Mouse (Mus musculus): ENCODE data around the gene Rab7b.

Gene Rab7b

GRCm38 (mm10) chr1:131737269-131737668, 48.8 kb downstream of the Rab7b start:
- DNase-seq (ENCODE audit: low read depth, low spot score): no peak

GRCm38 (mm10) chr1:131738760-131739159, 50.3 kb downstream of the Rab7b start:
- DNase-seq (ENCODE audit: low read depth, low spot score): no peak

GRCm38 (mm10) chr1:131739481-131740160, 51.1 kb downstream of the Rab7b start:
- DNase-seq (ENCODE audit: low read depth, low spot score): no peak

GRCm38 (mm10) chr1:131743868-131744464, 55.5 kb downstream of the Rab7b start, which contains the start of gene Slc26a9:
Slc26a9 (plus strand) TSS chr1:131744022.
- DNase-seq (ENCODE audit: low read depth, low spot score): no peak

DNA sequence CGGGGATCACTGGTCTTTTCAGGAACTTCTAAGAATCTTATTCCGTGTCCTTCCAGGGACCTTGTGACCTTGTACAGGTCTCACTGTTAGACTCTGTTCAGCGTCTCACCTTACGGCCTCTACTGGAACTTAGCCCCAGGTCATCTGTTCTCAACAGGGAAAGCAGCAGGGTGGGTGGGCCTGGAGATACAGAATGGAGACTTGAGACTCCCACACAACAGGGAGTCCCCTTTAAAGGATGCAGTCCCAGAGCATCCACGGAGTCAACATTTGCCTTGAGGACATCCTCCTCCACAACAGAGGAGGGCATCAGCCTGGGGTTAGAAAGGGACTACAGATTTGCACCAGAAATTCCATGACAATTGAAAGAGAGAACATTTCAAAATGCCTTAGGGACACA, 56.9 kb downstream of the Rab7b start:
- DNase-seq (ENCODE audit: low read depth, low spot score): no peak

GRCm38 (mm10) chr1:131747761-131748160, 59.3 kb downstream of the Rab7b start:
- no peak for DNase-seq (ENCODE audit: low read depth, low spot score)

GRCm38 (mm10) chr1:131748636-131749035, 60.1 kb downstream of the Rab7b start:
- DNase-seq (ENCODE audit: low read depth, low spot score): no peak

- no peak for DNase-seq (ENCODE audit: low read depth, low spot score)
These were observed 61.4 kb downstream of the Rab7b start for GRCm38 (mm10) chr1:131749706-131750545.

DNA sequence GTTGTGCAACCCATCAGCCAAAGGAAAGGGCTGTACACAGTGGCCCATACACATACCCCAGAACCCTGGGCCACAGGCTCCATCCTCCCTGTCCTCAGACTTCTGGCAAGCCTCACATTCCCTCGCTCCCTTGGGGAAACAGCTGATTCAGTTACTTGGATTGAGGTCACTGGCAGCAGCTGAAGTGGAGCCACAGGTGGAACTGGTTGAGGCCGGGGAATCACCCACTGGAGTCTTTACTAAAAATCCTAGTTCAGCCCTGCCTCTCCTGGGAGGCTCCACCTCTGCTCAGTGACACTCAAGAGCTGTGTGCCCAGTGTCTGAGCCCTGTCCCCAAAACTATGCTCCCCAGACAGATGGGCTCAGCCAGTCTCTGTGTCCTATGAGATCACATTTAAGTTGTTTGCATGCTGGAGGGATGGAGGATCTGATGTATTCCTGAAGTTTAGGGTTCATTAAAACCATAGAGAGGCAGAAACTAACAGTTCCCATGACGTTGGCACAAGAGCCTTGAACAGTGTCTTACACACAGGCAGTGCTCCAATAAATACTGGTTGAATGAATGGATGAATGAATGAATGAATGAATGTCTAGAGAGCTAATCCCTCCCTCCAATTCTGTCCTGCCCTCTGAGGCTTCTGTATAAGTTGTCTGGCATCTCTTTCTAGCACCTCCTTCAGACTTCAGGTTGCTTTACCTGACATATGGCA, 62.8 kb downstream of the Rab7b start:
- peak; percentile 7 for DNase-seq (ENCODE audit: low read depth, low spot score)

DNA sequence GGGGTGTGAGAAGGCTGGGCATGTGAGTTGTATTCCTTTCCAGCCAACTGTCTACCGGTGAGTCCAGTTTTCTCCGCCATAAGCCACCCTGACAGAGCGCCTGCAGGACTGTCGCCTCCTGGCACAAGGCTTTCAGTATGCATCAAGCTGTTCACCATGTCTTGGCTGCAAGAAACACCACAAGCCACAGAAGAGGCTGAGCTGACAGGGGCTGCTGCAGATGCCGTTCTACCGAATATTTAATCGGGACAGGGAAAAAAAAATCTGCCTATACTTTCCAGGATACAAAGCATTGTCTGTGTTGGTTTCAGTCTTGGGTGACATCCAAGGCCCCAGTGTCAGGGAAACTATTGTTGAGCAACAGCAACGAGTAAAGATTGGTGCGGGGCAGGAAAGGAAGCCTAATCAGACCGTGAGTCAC, 63.4 kb downstream of the Rab7b start:
- no peak for DNase-seq (ENCODE audit: low read depth, low spot score)

- no peak for DNase-seq (ENCODE audit: low read depth, low spot score)
These were observed 65.8 kb downstream of the Rab7b start for GRCm38 (mm10) chr1:131754212-131754829.

DNA sequence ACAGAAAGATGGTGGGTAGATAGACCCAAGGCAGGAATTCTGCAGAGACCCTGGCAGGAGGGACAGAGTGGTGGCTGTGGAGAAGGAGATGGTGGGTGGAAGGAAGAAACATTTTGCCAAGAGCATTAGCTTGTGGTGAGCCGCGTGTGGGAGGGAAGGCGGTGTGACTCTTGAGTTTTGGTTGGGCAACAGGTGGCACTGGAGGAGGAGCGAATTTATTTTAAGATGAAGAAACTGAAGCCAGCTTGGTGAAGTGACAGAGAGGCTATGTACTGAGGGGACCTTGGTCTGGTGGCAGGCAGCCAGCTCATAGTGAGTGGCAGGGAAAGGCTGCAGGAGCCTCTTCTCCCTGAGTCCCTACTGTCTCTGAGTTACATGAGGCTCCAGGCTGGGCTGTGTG, 66.4 kb downstream of the Rab7b start:
- no peak for DNase-seq (ENCODE audit: low read depth, low spot score)

GRCm38 (mm10) chr1:131757211-131757610, 68.7 kb downstream of the Rab7b start:
- no peak for DNase-seq (ENCODE audit: low read depth, low spot score)

DNA sequence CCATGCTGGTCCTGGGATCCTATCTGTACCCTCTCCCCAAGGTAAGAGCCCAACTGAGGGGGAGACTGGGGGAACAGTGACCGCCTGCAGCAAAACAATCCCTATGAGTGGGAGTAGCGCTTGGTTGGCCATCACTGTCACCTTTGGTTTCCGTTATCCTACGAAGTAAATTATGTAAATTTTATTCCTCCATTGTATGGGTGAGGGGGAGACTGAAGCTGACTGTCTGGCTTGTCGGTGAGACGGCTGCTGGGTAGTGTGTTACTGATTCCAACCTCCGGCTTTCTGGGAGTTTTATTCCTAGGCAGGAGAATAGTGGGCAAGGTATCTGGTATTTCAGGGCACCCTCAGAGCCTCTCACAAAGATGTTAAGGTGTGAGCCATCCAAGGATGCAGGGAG, 70.3 kb downstream of the Rab7b start:
- no peak for DNase-seq (ENCODE audit: low read depth, low spot score)

DNA sequence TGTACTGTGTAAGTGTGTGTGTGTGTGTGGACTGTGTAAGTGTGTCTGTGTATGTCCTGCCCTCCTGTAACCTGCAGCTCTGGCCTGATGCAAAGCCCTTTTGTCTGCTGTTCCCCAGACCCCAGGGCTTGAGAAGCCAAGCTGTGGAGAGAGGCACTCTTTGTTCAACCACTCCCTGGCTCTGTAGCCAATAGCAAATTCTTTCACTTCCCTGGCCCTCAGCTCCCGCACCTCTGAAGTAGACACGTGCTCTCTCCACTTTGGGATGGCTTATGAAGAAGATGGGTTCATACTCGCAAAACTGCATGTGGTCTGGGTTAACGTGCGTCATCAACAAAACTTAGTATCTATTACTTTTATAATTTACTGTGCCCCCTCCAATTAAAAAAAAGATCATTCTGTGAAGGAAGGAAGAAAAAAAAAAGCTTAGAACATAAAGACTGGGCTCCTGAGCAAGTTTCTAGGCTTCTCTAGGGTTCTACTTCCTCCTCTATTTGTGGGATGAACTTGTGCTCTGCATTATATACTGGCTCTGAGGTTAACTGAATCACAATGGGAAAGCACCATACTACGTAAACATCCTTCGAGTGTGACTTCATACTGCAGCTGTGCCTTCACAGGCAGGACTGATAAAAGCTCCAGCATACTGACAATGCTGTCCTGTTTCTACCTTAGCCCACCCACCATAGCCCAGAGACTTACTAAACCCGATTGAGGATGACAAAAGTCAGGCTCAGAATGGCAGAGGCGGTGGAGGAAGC, 71.4 kb downstream of the Rab7b start:
- DNase-seq (ENCODE audit: low read depth, low spot score): no peak

GRCm38 (mm10) chr1:131760428-131760820, 71.9 kb downstream of the Rab7b start:
- no peak for DNase-seq (ENCODE audit: low read depth, low spot score)

GRCm38 (mm10) chr1:131761079-131761831, 72.8 kb downstream of the Rab7b start:
- no peak for DNase-seq (ENCODE audit: low read depth, low spot score)

DNA sequence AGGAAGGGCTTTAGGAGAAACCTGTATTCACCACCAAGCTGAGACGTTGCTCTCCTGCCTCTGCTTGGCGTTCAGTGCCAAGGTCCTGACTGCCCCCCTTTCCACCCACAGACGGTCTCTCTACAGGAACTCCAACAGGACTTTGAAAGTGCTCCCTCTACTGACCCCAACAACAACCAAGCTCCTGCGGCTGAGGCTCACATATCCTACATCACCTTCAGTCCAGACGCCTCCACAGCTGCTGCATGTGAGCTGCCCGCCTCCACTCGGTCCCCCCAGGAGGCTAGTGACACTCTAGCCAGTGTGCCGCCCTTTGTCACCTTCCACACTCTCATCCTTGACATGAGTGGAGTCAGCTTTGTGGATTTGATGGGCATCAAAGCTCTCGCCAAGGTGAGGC, 75.2 kb downstream of the Rab7b start:
- DNase-seq (ENCODE audit: low read depth, low spot score): no peak

- no peak for DNase-seq (ENCODE audit: low read depth, low spot score)
These were observed 76.3 kb downstream of the Rab7b start for GRCm38 (mm10) chr1:131764581-131765338.

Measured in forelimb bud, embryonic 11.5 days (tissue).